Mouse (Mus musculus): ENCODE measurements around the gene Plpp1.

DNA sequence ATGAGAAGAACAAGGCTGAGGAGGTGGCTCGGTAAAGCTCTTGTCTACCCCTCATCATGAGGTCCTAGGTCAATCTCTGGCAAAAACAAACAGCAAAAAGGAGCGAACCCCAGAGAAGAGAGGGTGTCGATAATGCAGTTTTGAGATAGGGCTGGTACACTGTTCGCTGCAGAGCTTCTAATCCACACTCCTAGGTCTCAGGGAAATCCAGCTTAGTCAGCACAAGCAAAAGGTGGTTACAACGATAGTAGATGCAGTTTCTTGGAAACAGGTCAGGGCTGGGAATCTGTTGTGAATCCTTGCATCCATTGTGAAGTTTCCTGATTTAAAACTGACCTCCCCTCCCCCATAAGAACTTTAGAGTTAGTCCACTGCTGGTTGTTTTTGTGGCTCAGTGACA lies 9.8 kb upstream of the Plpp1 start:
- TF ChIP-seq CTCF (IDR thresholded peaks at IDR 0.05) (no peak), EP300 (IDR thresholded peaks at IDR 0.05; ENCODE audit: insufficient read depth, low read depth, low read length) (no peak)
